Mouse (Mus musculus) adrenal gland, adult (tissue): ENCODE measurements around the gene Sowaha.
A peak's percentile ranks its signal among the peaks of the same experiment; 100 is the strongest.

ENCODE experiments used
- DNase-seq, 2 experiments: peaks; one replicate each; pipeline ENCODE4 v3.0.0; 2022 to 2023; ENCODE audit warnings: low spot score in 1 of 2; ENCODE audit not compliant: inconsistent age in 2 of 2

Gene Sowaha

GRCm38 (mm10) chr11:53478383-53479170, 1.5 kb downstream of the Sowaha start:
- peak in 1 of 2 experiments; percentile 58 for DNase-seq

GRCm38 (mm10) chr11:53477833-53478232, 2.2 kb downstream of the Sowaha start:
- no peak for DNase-seq

GRCm38 (mm10) chr11:53475620-53476019, 4.5 kb downstream of the Sowaha start:
- no peak for DNase-seq

GRCm38 (mm10) chr11:53472709-53473108, 7.4 kb downstream of the Sowaha start:
- DNase-seq, result peak in 1 of 2 experiments; percentile 32

- DNase-seq, result peak; percentile 87 to 96
Observed at GRCm38 (mm10) chr11:53469968-53470695, 9.9 kb downstream of the Sowaha start, which contains the start of gene Gm9837. Gene Gm9837 (minus strand): TSS chr11:53470479.

GRCm38 (mm10) chr11:53469294-53469967, 10.6 kb downstream of the Sowaha start:
- DNase-seq, result no peak

- DNase-seq, result peak; percentile 78 to 94
Observed at GRCm38 (mm10) chr11:53466231-53466971, 13.7 kb downstream of the Sowaha start.

- peak in 1 of 2 experiments; percentile 69 for DNase-seq
Observed at GRCm38 (mm10) chr11:53463551-53464424, 16.3 kb downstream of the Sowaha start.

GRCm38 (mm10) chr11:53461727-53462126, 18.3 kb downstream of the Sowaha start:
- peak; percentile 36 to 57 for DNase-seq

GRCm38 (mm10) chr11:53460192-53460591, 19.9 kb downstream of the Sowaha start:
- DNase-seq, result no peak

GRCm38 (mm10) chr11:53458996-53459395, 21.1 kb downstream of the Sowaha start:
- no peak for DNase-seq

- DNase-seq, result peak in 1 of 2 experiments; percentile 64
Observed at GRCm38 (mm10) chr11:53457372-53457954, 22.6 kb downstream of the Sowaha start.

- peak; percentile 73 to 84 for DNase-seq
Observed at GRCm38 (mm10) chr11:53456474-53457371, 23.4 kb downstream of the Sowaha start, which contains the start of the genes Gm10447 and Shroom1. Gene Gm10447 (minus strand): TSS chr11:53457110. Gene Shroom1 (plus strand): TSS chr11:53457205.

GRCm38 (mm10) chr11:53453031-53453430, 27.0 kb downstream of the Sowaha start:
- DNase-seq, result no peak

GRCm38 (mm10) chr11:53452396-53452795, 27.7 kb downstream of the Sowaha start:
- DNase-seq, result no peak

- DNase-seq, result no peak
Observed at GRCm38 (mm10) chr11:53451361-53451760, 28.7 kb downstream of the Sowaha start.

GRCm38 (mm10) chr11:53450070-53450705, 29.9 kb downstream of the Sowaha start:
- no peak for DNase-seq

- peak; percentile 81 to 89 for DNase-seq
Observed at GRCm38 (mm10) chr11:53448529-53448928, 31.5 kb downstream of the Sowaha start.
